Mouse (Mus musculus) CD4-positive helper T cell, adult 2 months (primary cell): ENCODE data around the gene Slc25a29.
"Not testable (repeated sequence)": the region's sequence is repeated elsewhere in the genome, so short reads cannot be mapped to it uniquely, and the experiment has no call there.

ENCODE experiments used
- DNase-seq: peaks from one replicate; pipeline ENCODE4 v3.0.0-alpha.2; 2012; ENCODE audit warnings: low read depth, missing footprints, low spot score

The Slc25a29 gene

DNA sequence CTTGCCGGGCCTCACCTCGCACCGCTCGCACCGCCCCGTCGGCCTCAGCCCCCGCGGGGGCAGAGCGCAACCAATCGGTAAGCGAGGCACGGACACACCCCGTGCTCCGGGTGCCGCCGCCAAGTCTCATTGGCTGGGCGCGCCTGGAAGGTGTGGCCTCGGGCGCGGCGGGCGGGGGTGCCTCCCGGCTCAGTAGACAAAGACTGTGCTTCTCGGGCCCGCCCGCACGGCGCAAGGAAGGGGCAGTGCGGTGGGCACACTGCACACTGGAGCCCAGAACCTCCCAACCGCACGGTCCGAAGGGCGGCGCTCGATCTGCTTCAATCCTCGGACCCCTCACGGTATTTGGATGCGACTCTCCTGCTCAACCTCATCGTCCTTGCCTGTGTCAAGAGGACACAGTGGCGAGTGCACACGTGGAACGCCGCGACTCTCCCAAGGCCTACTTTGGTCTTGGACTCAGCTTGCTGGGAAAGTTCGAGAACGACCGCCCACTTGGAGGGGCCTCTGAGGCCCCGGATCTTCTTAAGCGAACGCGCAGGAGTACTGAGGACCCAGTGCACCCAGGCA is at the start of gene Slc25a29, which contains the start of gene Slc25a47:
Gene Slc25a29, minus strand, starts transcription at position 44 of the 570 bp plus-strand sequence.
Gene Slc25a47, plus strand, starts transcription at position 207 of the 570 bp plus-strand sequence.
- peak; percentile 94 for DNase-seq

DNA sequence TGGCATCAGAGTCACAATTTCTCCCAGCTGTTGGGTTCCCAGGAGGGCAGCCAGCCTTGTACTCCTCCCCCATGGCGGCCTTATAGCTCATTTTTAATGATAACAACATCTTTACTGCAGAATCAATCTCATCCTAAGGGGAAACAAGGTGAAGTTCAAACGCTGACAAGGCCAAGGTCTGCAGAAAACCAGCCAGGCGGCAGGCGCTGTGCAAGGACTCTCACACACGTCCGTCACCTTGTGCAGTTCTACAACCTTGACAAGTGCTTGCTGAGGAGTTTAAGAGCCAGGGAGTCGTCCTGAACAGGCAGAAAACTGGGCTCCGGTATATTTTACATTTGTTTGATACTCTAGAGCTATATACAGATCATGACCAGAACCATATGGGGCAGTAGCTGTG is 47.1 kb upstream of the Slc25a29 start:
- DNase-seq, result no peak

- no peak for DNase-seq
Observed at GRCm38 (mm10) chr12:108881192-108881591, 45.5 kb upstream of the Slc25a29 start.

- no peak for DNase-seq
Observed at GRCm38 (mm10) chr12:108880606-108881005, 44.9 kb upstream of the Slc25a29 start.

DNA sequence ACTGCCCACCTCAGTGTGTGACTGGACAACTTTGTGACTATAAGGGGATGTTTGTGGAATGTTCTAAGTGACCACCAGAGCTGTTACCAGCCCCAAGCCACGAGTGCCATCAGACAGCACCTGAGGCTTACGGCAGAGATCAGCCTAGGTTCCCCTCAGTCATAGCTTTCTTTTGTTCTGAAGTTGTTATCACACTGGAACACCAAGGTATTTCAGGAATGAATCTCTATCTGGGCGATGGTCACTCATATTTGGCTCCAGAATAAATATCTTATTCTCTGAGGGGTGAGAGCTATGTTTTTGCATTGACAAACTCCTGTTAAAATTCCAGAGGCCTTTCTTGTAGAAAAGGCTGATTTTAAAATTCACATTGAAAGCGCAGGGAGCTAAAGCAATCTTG is 43.5 kb upstream of the Slc25a29 start:
- DNase-seq, result no peak

DNA sequence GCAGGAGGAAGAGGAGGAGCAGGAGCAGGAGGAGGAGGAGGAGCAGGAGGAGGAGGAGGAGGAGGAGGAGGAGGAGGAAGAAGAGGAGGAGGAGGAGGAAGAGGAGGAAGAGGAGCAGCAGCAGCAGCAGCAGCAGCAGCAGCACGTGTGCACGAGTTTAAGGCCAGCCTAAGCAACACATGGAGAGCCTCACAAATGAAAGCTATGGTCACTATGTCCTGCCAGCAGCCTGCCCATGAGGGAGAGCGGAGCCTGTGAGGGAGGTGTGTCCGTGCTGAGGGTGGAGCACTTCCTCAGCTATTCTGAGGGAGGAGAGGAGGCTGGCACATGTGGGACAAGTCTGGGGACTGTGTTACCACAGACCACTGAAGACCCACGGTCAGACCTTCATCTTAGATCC is 37.4 kb upstream of the Slc25a29 start:
- DNase-seq, result no peak

DNA sequence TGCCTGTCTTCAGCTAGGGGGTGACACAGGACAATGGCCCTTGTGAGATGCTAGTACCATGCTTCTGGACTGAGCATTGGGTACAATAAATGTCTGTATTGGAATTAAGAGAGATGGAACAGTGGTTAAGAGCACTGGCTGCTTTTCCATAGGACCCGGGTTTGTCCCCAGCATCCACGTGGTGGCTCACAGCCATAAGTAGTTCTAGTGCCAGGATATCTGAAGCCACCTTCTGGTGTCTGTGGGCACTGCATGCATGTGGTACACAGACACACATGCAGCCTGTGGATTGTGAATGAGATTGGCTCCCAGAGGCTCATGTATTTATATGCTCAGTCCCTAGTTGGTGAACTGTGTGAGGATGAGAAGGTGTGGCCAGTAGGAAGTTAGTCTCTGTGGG is 33.9 kb upstream of the Slc25a29 start:
- DNase-seq, result peak; percentile 17

DNA sequence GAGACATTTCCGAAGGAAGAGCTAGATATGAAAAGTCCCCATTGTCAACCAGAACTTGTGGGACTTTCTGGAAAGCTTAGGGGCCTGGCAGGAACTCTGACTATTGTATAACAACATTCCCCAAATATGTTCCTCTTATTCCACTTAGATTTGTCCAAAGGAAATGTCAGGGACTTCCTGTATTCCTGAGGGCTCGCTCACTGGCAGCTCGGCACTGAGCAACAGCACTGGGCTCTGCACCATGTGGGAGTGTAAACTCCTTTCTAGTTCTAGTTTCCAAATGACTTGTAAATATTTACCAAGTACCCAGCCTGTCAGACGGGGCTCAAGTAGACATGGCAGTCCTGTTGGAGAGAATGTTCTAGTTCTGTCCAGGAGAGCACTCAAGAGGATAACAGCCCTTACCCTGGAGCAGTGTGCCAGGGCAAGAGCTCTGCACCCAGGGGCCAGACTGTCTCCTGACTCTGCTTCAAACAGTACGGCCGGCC is 29.4 kb upstream of the Slc25a29 start:
- no peak for DNase-seq

- no peak for DNase-seq
Observed at GRCm38 (mm10) chr12:108858486-108858885, 22.8 kb upstream of the Slc25a29 start.

- DNase-seq, result no peak
Observed at GRCm38 (mm10) chr12:108857589-108858184, 22.0 kb upstream of the Slc25a29 start.

DNA sequence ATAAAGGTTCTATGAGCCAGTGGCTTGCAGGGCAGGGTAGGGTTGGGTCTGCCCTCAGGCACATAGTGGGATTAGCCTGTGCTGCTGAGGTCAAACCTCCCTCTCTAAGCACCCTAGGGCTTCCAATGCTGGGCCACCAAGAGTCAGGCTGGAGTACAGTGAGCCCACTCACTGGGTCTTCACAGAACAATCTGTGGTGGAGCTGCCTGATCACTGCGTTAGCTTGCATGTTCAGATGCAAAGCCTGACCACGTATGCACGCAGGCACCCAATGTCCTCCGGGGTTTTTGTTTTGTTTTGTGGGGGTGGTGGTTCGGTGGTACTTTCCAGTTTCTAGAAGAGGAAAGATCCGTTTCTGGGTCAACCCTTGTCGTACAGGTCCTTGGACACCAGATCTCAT is 21.4 kb upstream of the Slc25a29 start:
- no peak for DNase-seq

DNA sequence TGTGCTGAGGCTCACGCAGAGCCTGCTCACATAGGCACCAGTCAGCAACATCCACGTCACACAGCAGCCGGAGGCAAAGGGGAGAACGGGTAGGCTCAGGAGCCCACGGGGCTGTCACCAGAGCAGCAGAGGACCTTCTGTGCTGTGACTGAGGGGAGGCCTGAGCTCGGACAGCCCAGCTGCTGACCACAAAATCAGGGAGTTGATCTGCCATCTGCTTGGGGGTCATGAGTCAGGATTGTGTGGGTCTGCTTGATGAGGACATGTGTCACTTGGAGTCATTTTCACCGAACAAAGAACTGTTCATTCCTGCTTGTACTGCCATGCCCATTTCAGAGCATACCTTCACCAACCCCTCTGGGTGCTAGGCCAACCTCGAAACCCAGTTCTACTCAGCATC is 20.5 kb upstream of the Slc25a29 start:
- no peak for DNase-seq

- no peak for DNase-seq
Observed at GRCm38 (mm10) chr12:108855081-108855480, 19.4 kb upstream of the Slc25a29 start.

GRCm38 (mm10) chr12:108852822-108853221 is 17.1 kb upstream of the Slc25a29 start:
- DNase-seq, result no peak

GRCm38 (mm10) chr12:108850886-108851285 is 15.2 kb upstream of the Slc25a29 start:
- DNase-seq, result no peak

GRCm38 (mm10) chr12:108850129-108850528 is 14.4 kb upstream of the Slc25a29 start:
- DNase-seq, result no peak

GRCm38 (mm10) chr12:108849488-108850022 is 13.9 kb upstream of the Slc25a29 start:
- DNase-seq, result no peak

DNA sequence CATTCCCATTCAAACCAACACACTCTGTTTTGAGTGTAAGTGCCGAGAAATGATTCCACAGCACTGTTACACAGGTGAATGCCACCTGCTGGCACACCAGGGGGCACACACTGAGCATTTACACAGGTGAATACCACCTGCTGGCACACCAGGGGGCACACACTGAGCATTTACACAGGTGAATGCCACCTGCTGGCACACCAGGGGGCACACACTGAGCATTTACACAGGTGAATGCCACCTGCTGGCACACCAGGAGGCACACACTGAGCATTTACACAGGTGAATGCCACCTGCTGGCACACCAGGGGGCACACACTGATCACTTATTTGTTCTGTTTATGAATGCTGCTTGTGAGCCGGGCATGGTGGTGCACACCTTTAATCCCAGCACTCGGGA is 12.3 kb upstream of the Slc25a29 start:
- DNase-seq, result not testable (repeated sequence)

DNA sequence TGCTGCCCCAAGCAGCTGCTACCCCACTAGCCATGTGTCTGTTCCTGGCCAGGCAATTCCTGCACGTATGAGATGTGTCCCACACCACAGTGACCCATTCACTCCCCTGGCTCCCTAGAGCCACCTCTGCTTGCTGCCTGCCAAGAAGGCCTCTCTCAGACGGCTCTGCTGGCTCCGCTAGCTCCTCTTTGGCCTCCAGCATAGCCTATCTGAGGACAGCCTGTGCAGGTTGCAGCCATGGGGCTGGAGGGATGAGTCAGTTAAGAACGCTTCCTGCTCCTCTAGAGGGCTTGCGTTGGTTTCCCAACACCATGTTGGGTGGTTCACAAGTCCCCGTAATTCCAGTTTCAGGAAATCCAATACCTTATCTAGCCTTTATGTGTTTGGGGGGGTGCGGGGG is 7.0 kb upstream of the Slc25a29 start:
- DNase-seq, result no peak

GRCm38 (mm10) chr12:108841181-108841580 is 5.5 kb upstream of the Slc25a29 start:
- no peak for DNase-seq

GRCm38 (mm10) chr12:108836722-108837121 is 1.0 kb upstream of the Slc25a29 start:
- no peak for DNase-seq

DNA sequence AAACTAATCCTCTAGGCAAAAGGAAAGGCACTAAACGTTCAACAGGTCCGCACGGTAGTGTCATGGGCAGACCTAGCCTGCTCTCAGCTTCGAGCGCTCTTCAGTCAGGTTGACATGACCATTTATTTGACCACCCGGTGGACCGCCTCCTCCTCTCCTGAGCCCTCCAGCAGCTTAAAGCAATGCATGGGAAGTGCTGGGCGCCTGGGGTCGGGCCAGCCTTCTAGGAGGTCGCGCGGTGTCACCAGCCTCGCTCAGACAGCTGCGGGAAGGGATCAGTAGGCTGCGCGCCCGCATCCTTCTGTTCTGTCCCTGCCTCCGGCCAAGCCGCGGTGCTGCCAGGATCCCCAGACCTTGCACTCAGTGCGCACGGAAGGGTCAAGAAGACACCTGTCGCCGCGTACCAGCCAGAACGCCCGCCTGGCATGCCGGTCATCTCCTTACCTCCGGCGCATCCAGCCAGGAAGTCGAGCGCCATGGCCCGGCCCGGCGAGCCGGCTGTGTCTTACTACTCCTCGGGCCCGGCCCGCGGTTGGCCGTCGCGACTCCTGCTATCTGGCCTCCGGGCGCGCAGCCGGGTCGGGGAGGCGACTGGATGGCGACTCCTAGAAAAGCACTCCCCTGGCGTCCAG is 359 bp downstream of the Slc25a29 start:
- no peak for DNase-seq

DNA sequence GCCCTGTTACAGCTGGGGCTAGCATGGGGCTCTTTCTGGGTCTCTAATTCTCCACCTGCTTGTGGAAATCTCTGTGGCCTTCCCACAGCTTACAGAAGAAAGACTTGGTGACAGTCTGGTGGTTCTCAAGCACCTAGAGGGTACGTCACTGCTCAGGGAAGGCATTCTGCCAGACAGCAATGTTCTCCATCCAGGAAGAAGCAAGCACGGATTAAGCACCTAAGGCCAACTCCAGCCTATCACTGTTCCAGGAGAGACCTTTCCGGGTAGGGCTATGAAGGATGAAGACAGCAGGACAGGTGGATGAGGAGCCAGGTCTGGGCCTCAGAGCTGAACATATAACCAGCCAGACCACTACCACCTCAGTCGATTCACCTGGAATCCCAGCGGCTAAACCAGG is 897 bp downstream of the Slc25a29 start:
- no peak for DNase-seq
